Mouse (Mus musculus) fibroblast of lung, adult 2 months (primary cell): ENCODE measurements around the gene Xpr1.

Experiments used
- DNase-seq: peaks from one replicate; pipeline ENCODE4 v3.0.0-alpha.2; 2011; ENCODE audit warnings: low read depth

Xpr1 gene

GRCm38 (mm10) chr1:155416701-155417677 is at the start of gene Xpr1:
TSS of gene Xpr1 (minus strand) at chr1:155417415.
- DNase-seq, result peak; percentile 63

GRCm38 (mm10) chr1:155463442-155463841 is 46.2 kb upstream of the Xpr1 start:
- DNase-seq, result no peak

GRCm38 (mm10) chr1:155462582-155462981 is 45.4 kb upstream of the Xpr1 start:
- no peak for DNase-seq

- no peak for DNase-seq
Observed at GRCm38 (mm10) chr1:155457532-155457931, 40.3 kb upstream of the Xpr1 start.

- peak; percentile 30 for DNase-seq
Observed at GRCm38 (mm10) chr1:155453180-155453579, 36.0 kb upstream of the Xpr1 start.

- DNase-seq, result no peak
Observed at GRCm38 (mm10) chr1:155448932-155449331, 31.7 kb upstream of the Xpr1 start.

- no peak for DNase-seq
Observed at GRCm38 (mm10) chr1:155447277-155447676, 30.1 kb upstream of the Xpr1 start.

GRCm38 (mm10) chr1:155443115-155443514 is 25.9 kb upstream of the Xpr1 start:
- DNase-seq, result no peak

- no peak for DNase-seq
Observed at GRCm38 (mm10) chr1:155442521-155443001, 25.3 kb upstream of the Xpr1 start.

- DNase-seq, result no peak
Observed at GRCm38 (mm10) chr1:155439551-155439950, 22.3 kb upstream of the Xpr1 start.

GRCm38 (mm10) chr1:155438525-155438924 is 21.3 kb upstream of the Xpr1 start:
- no peak for DNase-seq

- no peak for DNase-seq
Observed at GRCm38 (mm10) chr1:155429304-155429703, 12.1 kb upstream of the Xpr1 start.

GRCm38 (mm10) chr1:155427126-155427865 is 10.1 kb upstream of the Xpr1 start:
- no peak for DNase-seq

GRCm38 (mm10) chr1:155425743-155426315 is 8.6 kb upstream of the Xpr1 start:
- no peak for DNase-seq

GRCm38 (mm10) chr1:155425285-155425684 is 8.1 kb upstream of the Xpr1 start:
- DNase-seq, result no peak

GRCm38 (mm10) chr1:155423801-155424200 is 6.6 kb upstream of the Xpr1 start:
- DNase-seq, result no peak

GRCm38 (mm10) chr1:155422022-155422421 is 4.8 kb upstream of the Xpr1 start:
- DNase-seq, result no peak

GRCm38 (mm10) chr1:155416147-155416700 is 991 bp downstream of the Xpr1 start:
- DNase-seq, result no peak

- no peak for DNase-seq
Observed at GRCm38 (mm10) chr1:155415421-155415820, 1.8 kb downstream of the Xpr1 start.

- no peak for DNase-seq
Observed at GRCm38 (mm10) chr1:155412705-155413104, 4.5 kb downstream of the Xpr1 start.

GRCm38 (mm10) chr1:155408577-155408966 is 8.6 kb downstream of the Xpr1 start:
- no peak for DNase-seq
